Mouse (Mus musculus): Measurements from ENCODE around the gene Tmx2.
A peak's percentile ranks its signal among the peaks of the same experiment; 100 is the strongest.
"Not testable (repeated sequence)": the region's sequence is repeated elsewhere in the genome, so short reads cannot be mapped to it uniquely, and the experiment has no call there.

Tmx2 gene

DNA sequence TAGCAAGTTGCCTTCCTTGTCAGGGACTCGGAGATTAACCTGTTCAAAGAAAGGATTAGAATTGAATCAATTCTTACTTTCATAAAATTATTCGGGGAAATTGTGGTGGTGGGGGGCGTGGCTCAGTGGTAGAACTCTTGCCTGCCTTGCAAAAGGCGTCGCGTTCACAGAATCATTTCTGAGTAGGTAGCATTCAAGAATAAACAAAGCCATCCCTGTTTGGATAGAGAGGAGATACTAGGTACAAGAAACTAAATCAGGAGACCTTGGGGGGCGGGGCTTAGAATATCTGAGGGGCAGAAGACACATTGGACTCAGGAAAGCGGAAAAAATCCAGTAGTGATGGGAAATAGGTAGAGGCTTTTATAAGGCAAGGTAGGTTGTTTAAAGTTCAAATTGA lies at the start of gene Tmx2:
TSS of gene Tmx2 (minus strand) at position 125 of the 400 bp plus-strand sequence.
- 0 out of 2 replicates have a peak, but pooled peaks cover 3% of the 10 kb centered on the region for H3K36me3 ChIP-seq (ENCODE audit: control insufficient read depth, insufficient read depth, low read length, poor library complexity, severe bottlenecking)
- H3K27me3 ChIP-seq (ENCODE audit: control insufficient read depth, insufficient read depth, low read length, poor library complexity, severe bottlenecking): no peaks in the 10 kb centered on the region
- no peak for DNase-seq (ENCODE audit: low read depth, low spot score)

DNA sequence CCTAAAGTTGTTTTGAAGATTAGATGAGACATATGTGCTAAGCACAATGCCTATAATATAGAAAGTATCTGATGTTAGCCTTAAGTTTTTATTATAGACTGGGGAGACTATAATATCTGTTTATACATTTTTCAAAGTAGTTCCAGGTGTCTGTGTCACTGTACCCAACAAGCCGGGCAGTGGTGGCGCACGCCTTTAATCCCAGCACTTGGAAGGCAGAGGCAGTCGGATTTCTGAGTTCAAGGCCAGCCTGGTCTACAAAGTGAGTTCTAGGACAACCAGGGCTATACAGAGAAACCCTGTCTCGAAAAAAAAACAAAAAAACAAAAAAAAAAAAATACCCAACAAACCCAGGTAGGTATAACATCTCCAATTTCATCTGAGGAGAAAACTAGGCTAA lies 49.3 kb upstream of the Tmx2 start:
- H3K27me3 ChIP-seq (ENCODE audit: control insufficient read depth, insufficient read depth, low read length, poor library complexity, severe bottlenecking); DNase-seq (ENCODE audit: low read depth, low spot score): not testable (repeated sequence)
- H3K36me3 ChIP-seq (ENCODE audit: control insufficient read depth, insufficient read depth, low read length, poor library complexity, severe bottlenecking): peaks cover 12% of the 10 kb centered on the region

DNA sequence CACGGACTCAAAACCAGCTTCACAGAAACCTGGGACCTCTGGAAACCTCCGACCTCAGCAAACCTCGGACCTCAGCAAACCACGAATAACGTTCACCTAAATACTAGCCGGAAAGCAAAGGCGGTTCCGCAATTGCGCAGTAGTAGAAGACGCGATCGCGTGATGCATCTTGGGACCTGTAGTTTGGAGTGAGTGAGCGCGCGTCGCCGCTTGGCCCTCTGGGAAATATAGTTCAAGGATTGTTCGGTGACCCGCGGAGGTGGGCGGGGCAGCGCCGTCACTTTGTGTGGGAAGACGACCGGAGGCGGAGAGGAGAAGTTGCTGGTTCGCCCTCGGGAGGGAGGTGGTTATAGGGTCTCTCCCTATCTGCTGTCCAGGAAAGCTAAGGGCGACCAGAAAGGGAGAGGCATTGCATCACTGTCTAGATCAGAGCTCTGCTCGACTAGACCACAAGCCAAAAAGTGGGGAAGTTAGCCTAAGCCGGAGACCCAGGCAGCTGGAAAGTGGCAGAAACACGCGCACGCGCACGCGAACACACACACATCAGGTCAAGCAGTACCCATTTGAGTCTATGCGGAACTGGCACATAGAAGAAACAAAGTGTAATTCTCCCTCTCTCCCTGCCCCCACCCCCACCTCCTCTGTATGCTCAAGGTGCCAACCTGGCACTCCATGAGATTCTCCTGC lies 48.4 kb upstream of the Tmx2 start, which contains the start of gene Clp1:
TSS of gene Clp1 (minus strand) at position 179 of the 687 bp plus-strand sequence.
- DNase-seq (ENCODE audit: low read depth, low spot score): peak; percentile 98
- H3K27me3 ChIP-seq (ENCODE audit: control insufficient read depth, insufficient read depth, low read length, poor library complexity, severe bottlenecking): no peaks in the 10 kb centered on the region
- peaks cover 12% of the 10 kb centered on the region for H3K36me3 ChIP-seq (ENCODE audit: control insufficient read depth, insufficient read depth, low read length, poor library complexity, severe bottlenecking)

DNA sequence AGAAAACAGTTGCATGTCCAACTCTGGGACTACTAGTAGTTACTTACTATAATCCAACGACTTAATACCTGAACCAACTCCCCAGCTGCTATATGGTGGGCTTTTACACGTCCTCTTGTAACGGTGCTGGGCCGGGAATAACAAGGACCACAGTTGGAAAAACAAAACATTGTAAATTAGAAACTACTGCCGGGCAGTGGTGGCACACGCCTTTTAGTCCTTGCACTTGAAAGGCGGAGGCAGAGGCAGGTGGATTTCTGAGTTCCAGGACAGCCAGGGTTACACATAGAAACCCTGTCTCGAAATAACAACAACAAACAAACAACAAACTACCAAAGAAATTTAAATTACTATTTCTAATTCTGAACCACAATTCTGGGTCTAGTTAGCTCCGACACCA lies 47.8 kb upstream of the Tmx2 start:
- Histone ChIP-seq H3K27me3 (ENCODE audit: control insufficient read depth, insufficient read depth, low read length, poor library complexity, severe bottlenecking) (no peaks in the 10 kb centered on the region), H3K36me3 (ENCODE audit: control insufficient read depth, insufficient read depth, low read length, poor library complexity, severe bottlenecking) (peaks cover 12% of the 10 kb centered on the region)
- DNase-seq (ENCODE audit: low read depth, low spot score): no peak

- Histone ChIP-seq H3K36me3 (ENCODE audit: control insufficient read depth, insufficient read depth, low read length, poor library complexity, severe bottlenecking) (peaks cover 14% of the 10 kb centered on the region), H3K27me3 (ENCODE audit: control insufficient read depth, insufficient read depth, low read length, poor library complexity, severe bottlenecking) (no peaks in the 10 kb centered on the region)
- DNase-seq (ENCODE audit: low read depth, low spot score): no peak
Observed at GRCm38 (mm10) chr2:84725770-84726169, 46.8 kb upstream of the Tmx2 start.

DNA sequence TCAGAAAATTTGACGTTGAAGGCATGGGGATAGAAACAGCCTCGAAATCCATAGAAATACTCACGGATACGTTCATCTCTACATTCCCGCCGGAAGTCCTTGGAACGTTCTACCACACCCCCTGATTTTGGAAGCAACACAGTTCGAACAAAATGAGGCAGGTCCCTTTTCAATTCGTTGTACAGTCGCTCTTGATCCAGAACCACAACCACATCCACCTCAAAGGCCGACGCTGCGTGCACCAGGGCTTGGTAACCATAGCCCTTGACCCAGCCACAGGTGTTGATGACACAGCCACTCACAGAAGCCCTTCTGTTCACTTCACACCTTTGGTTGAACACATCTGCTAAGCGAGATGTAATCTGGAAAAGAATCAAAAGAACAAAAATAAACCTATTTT lies 44.9 kb upstream of the Tmx2 start:
- no peak for DNase-seq (ENCODE audit: low read depth, low spot score)
- Histone ChIP-seq H3K36me3 (ENCODE audit: control insufficient read depth, insufficient read depth, low read length, poor library complexity, severe bottlenecking) (peaks cover 14% of the 10 kb centered on the region), H3K27me3 (ENCODE audit: control insufficient read depth, insufficient read depth, low read length, poor library complexity, severe bottlenecking) (no peaks in the 10 kb centered on the region)

GRCm38 (mm10) chr2:84721182-84721581 lies 42.2 kb upstream of the Tmx2 start:
- Histone ChIP-seq H3K36me3 (ENCODE audit: control insufficient read depth, insufficient read depth, low read length, poor library complexity, severe bottlenecking) (peaks cover 14% of the 10 kb centered on the region), H3K27me3 (ENCODE audit: control insufficient read depth, insufficient read depth, low read length, poor library complexity, severe bottlenecking) (no peaks in the 10 kb centered on the region)
- no peak for DNase-seq (ENCODE audit: low read depth, low spot score)

GRCm38 (mm10) chr2:84720718-84721117 lies 41.8 kb upstream of the Tmx2 start:
- Histone ChIP-seq H3K27me3 (ENCODE audit: control insufficient read depth, insufficient read depth, low read length, poor library complexity, severe bottlenecking) (no peaks in the 10 kb centered on the region), H3K36me3 (ENCODE audit: control insufficient read depth, insufficient read depth, low read length, poor library complexity, severe bottlenecking) (peaks cover 14% of the 10 kb centered on the region)
- no peak for DNase-seq (ENCODE audit: low read depth, low spot score)

DNA sequence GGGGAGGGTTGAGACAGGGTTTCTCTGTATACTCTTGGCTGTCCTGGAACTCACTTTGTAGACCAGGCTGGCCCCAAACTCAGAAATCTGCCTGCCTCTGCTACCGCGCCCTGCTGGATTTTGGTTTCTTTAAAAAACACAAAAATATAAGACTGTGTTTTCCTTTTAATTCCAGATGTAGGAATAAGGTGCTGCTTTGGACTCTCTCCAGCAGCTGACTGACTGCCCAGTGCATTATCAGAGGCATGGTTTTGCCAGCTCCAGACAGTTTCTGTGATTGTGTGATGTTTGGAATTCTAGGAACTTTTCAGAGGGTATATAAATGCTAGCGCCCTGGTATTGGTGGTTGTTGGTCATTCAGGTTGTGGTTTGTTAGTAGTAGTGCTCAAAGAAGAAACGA lies 38.4 kb upstream of the Tmx2 start:
- no peak for DNase-seq (ENCODE audit: low read depth, low spot score)
- 0 out of 2 replicates have a peak, but pooled peaks cover 2% of the 10 kb centered on the region for H3K36me3 ChIP-seq (ENCODE audit: control insufficient read depth, insufficient read depth, low read length, poor library complexity, severe bottlenecking)

DNA sequence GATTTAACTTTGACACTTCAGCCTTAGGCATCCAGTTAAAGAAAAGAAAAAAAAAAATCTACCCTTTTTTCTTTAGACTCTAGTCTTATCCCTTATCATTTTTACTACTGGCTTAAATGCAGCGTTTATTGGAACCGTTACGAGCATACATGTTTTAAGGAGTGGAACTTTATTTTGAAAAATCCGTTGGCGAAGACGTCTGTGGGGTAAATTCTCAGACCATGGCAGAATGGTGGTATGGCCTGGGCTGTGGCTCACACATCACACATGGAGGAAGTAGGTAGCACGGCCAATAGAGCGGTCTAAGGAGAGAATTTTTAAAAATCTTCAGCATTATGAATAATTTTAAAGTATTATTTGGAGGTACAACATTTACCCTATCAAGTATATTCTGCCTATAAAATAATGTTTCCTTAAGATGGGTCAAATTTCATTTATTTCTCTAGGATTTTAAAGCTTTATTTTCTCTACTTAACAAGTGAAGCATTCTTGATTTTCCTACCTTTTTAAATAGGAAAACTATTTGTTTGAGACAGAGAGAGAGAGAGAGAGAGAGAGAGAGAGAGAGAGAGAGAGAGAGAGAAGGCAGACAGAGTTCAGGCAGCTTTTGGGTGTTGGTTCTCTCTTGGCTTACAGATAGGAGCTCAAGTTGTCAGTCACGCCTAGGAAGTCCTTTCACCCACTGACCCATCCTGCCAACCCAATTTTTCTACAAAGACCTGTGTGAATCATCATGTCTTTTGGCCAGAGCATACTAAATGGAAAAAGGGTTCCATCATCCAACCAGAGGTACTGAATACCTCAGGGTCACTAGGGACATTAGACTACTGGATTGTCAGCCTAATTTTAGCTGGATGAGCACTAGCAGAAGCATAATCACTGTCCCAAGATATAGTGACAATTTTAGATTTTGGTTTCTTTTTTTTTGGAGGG lies 37.7 kb upstream of the Tmx2 start:
- DNase-seq (ENCODE audit: low read depth, low spot score): peak; percentile 34
- Histone ChIP-seq H3K27me3 (ENCODE audit: control insufficient read depth, insufficient read depth, low read length, poor library complexity, severe bottlenecking) (no peaks in the 10 kb centered on the region), H3K36me3 (ENCODE audit: control insufficient read depth, insufficient read depth, low read length, poor library complexity, severe bottlenecking) (0 out of 2 replicates have a peak, but pooled peaks cover 2% of the 10 kb centered on the region)

More for the DNA sequence above, 38.4 kb upstream of the Tmx2 start:
- no peaks in the 10 kb centered on the region for H3K27me3 ChIP-seq (ENCODE audit: control insufficient read depth, insufficient read depth, low read length, poor library complexity, severe bottlenecking)

DNA sequence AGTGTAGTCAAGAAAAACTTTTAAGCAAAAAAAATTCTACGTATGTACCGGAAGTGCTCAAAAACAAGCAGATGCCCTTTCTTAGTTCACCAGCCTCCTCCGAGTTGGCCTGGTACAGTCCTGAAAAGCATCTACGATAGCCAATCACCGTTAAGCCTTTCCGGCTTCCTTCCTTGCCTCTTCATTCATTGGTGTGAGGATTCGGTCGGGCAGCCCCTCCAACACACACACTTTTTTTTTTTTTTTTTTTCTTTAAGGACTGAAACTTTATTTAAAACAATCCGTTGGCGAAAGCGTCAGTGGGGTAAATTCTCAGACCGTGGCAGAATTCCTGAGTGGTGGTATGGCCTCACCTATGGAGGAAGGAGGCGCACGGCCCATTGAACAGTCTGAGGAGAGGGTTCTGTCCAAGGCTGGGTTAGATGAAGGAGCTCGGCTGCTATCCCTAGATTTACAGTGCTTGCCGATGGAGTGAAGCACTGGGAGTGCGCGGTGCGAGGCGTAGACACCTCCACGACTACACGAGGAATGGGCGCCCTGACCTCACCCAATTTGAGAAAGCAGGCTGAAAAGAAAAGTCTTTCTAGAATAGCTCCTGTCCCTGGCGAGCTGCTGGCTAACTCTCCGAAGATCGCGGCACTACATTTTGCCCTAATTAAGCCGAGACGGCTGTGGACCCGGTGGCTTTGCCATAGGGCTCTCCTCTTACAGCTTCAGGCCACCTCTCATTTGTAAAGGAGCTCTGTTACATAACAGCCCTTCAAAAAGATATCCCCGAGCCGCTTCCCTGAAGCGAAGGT lies 36.8 kb upstream of the Tmx2 start:
- Histone ChIP-seq H3K36me3 (ENCODE audit: control insufficient read depth, insufficient read depth, low read length, poor library complexity, severe bottlenecking) (0 out of 2 replicates have a peak, but pooled peaks cover under 1% of the 10 kb centered on the region), H3K27me3 (ENCODE audit: control insufficient read depth, insufficient read depth, low read length, poor library complexity, severe bottlenecking) (no peaks in the 10 kb centered on the region)
- peak; percentile 97 for DNase-seq (ENCODE audit: low read depth, low spot score)

DNA sequence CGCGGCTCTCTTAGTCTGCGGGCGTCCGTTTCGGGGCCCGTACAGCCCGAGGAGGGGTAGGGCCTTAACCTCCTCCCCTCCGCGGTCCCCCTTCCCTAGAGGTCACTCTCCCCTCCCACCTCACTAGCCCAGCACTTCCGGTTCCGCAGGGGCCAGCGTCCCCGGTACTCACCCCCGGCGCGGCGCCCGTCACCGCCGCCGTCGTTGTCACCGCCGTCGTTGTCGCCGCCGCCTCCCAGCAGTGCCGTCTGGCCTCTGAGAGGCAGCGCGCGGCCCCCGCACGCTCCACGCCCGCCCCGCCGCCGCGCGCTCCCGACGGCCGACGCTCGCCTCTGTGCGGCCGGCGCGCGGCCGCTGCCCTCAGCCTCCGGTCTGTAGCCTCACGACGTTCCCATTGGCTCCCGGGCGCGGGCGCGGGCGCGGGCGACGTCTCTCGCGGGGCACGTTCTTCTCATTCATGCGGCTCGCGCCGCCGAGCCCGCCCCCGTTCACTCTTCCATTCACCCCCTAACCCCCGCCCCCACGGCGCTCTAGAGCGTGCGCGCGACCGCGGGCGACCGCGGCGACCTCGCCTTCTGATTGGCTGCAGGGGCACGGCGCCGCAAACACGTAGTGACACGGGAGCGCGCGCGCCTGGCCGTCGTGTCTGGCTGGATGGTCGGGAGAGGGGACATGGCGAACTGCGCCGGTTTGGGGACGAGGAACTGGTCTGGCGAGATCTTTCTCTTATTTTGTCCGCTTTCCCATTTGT lies 36.0 kb upstream of the Tmx2 start, which contains the start of gene Zdhhc5:
TSS of gene Zdhhc5 (minus strand) at position 370 of the 751 bp plus-strand sequence.
- 0 out of 2 replicates have a peak, but pooled peaks cover 4% of the 10 kb centered on the region for H3K36me3 ChIP-seq (ENCODE audit: control insufficient read depth, insufficient read depth, low read length, poor library complexity, severe bottlenecking)
- peak; percentile 99 for DNase-seq (ENCODE audit: low read depth, low spot score)
- H3K27me3 ChIP-seq (ENCODE audit: control insufficient read depth, insufficient read depth, low read length, poor library complexity, severe bottlenecking): no peaks in the 10 kb centered on the region

- H3K36me3 ChIP-seq (ENCODE audit: control insufficient read depth, insufficient read depth, low read length, poor library complexity, severe bottlenecking): 0 out of 2 replicates have a peak, but pooled peaks cover 4% of the 10 kb centered on the region
- no peak for DNase-seq (ENCODE audit: low read depth, low spot score)
- H3K27me3 ChIP-seq (ENCODE audit: control insufficient read depth, insufficient read depth, low read length, poor library complexity, severe bottlenecking): no peaks in the 10 kb centered on the region
Observed at GRCm38 (mm10) chr2:84714422-84714810, 35.5 kb upstream of the Tmx2 start.

GRCm38 (mm10) chr2:84711898-84712297 lies 33.0 kb upstream of the Tmx2 start:
- DNase-seq (ENCODE audit: low read depth, low spot score): no peak
- H3K36me3 ChIP-seq (ENCODE audit: control insufficient read depth, insufficient read depth, low read length, poor library complexity, severe bottlenecking): 0 out of 2 replicates have a peak, but pooled peaks cover 6% of the 10 kb centered on the region
- no peaks in the 10 kb centered on the region for H3K27me3 ChIP-seq (ENCODE audit: control insufficient read depth, insufficient read depth, low read length, poor library complexity, severe bottlenecking)
